Mouse (Mus musculus) neural tube, embryonic 12.5 days (tissue): ENCODE measurements around the gene Zfp991. TPM values are rescaled to one million over a fixed set of nuclear protein-coding genes. Genes with fewer than 3 reads are reported as not detected.
A peak's percentile ranks its signal among the peaks of the same experiment; 100 is the strongest.
"Not testable (repeated sequence)": the region's sequence is repeated elsewhere in the genome, so short reads cannot be mapped to it uniquely, and the experiment has no call there.

Source experiments
- ATAC-seq: fragments of 200-750 bp; cut with Nextera tagmentation; 2 replicates; pipeline ENCODE4 v1.8.0; 2017; ENCODE audit warnings: low read depth, mild to moderate bottlenecking, moderate TSS enrichment, moderate library complexity; ENCODE audit not compliant: low FRiP score
- H3K27ac ChIP-seq: fragments of 300-500 bp; sonication (generic); 2 replicates; pipeline ENCODE4 v1.5.1; 2016
- H3K27me3 ChIP-seq: fragments of 300-500 bp; sonication (generic); replicated peaks from 2 replicates; pipeline ENCODE4 v1.6.1; 2016; ENCODE audit warnings: mild to moderate bottlenecking
- H3K36me3 ChIP-seq: fragments of 300-500 bp; sonication (generic); 2 replicates; pipeline ENCODE4 v1.6.1; 2016; ENCODE audit warnings: mild to moderate bottlenecking
- H3K4me1 ChIP-seq: fragments of 300-500 bp; sonication (generic); 2 replicates; pipeline ENCODE4 v1.6.1; 2016
- H3K4me2 ChIP-seq: fragments of 300-500 bp; sonication (generic); replicated peaks from 2 replicates; pipeline ENCODE4 v1.6.1; 2016; ENCODE audit warnings: mild to moderate bottlenecking
- H3K4me3 ChIP-seq: fragments of 300-500 bp; sonication (generic); 2 replicates; pipeline ENCODE4 v1.5.1; 2016
- H3K9ac ChIP-seq: fragments of 300-500 bp; sonication (generic); 2 replicates; pipeline ENCODE4 v1.6.1; 2016; ENCODE audit warnings: mild to moderate bottlenecking
- H3K9me3 ChIP-seq: fragments of 300-500 bp; sonication (generic); 2 replicates; pipeline ENCODE4 v1.6.1; 2016; ENCODE audit warnings: mild to moderate bottlenecking
- WGBS: fragments of 180-500 bp; shearing (Covaris S2); methylation state at CpG from one replicate; pipeline ENCODE4 v1.1.7; 2016; 5-methylcytosine and 5-hydroxymethylcytosine counted together
- polyA plus RNA-seq: library from polyadenylated mRNA; unstranded; fragments of >200 nt; fragmentation: Nextera tagmentation; extraction: Ambion mirVana; gene quantifications from 2 replicates; pipeline ENCODE4 v1.2.1, GENCODE M21; 2016

Zfp991 gene
- polyA plus RNA-seq, 1 experiment from 2014 or later: 5.6 TPM

DNA sequence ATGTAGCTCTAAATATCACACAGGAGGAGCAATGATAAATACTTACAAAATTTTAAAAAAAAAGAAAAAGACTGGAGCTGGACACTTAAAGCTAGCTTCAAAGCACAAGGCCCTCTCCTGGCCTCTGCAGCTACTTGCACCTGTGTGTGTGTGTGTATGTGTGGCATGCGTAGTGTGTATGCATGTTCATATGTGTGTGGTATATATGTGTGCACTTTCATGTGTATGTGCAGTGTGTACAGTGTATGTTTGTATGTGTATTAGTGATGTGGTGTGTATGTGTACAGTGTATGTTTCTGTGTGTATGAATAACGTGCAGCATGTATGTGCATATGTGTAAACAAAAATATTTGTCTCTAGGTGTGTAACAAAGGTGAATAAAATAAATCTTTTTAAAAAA is 65.4 kb downstream of the Zfp991 start:
- H3K4me2 ChIP-seq, H3K4me3 ChIP-seq, H3K4me1 ChIP-seq, H3K9me3 ChIP-seq, H3K36me3 ChIP-seq, H3K27ac ChIP-seq, H3K27me3 ChIP-seq, H3K9ac ChIP-seq: not testable (repeated sequence)
- ATAC-seq: peak; percentile 56; the same call in 1 of the 2 replicates
- 88% methylated on average over 2 of the region's 2 CpGs for WGBS

DNA sequence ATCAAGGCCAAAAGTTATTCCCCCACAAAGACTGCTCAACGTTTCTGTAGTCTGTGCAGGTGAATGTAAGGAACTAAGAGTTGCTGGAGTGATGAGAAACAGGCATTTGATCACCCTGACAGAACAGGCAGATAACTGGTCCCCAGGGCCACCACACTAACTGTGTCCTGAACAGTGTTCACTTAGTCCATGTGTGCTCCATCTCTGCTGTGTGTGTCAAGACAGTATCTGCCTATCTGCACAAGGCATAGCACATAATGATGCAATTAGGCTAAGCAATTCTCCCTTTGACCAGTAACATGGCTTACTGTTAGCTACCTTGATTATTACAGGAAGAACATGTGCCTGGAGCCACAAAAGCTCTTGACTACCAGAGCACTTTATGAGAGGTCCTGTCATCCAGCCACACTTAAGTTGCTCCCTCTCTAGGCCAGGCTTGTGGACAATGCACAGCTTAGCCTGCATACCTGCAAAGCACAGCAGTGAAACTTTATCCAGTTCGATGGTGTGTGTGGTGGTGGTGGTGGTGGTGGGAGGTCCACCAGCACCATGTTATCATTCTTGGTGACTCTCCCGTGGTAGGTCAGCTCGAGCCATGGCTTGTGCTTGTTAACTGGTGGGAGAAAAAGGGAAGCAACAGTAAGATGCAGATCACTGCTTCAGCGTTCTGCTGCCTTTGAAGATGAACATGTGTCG is 67.4 kb downstream of the Zfp991 start:
- H3K36me3 ChIP-seq, H3K4me3 ChIP-seq, H3K27me3 ChIP-seq, H3K9ac ChIP-seq, H3K4me2 ChIP-seq, ATAC-seq, H3K9me3 ChIP-seq, H3K4me1 ChIP-seq, H3K27ac ChIP-seq: not testable (repeated sequence)
- WGBS: 72% methylated on average over 6 of the region's 6 CpGs

DNA sequence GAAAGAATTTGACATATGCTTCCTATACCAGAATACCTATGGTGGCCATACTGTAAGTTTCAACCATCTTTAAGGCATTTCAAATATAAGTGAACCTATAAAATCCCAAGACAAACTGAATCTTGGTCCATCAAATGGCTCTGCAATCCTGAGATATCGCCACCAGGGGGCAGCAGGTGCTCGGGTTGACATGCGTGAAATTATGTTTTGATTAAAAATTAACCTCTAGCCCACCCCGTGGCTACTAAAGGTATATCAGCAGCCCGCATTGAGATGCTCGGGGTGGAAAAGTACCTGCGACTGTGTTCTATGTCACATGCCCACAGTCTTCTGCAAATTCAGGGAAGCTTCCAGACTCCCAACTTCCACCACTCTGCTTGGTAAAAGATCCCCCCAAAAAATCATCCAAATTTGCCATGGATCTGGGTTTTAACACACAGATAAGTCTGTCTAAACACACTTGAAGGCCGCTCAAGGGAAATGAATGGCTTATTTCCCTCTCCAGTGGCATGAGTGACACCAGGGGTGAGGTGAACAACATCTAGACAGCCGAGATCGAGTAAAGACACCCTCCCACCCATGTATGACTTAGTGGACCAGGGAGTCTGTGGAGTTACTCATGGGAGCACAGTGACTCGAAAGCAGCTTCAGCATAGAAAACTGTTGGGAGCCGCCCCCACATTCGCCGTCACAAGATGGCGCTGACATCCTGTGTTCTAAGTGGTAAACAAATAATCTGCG is 70.3 kb downstream of the Zfp991 start:
- ATAC-seq, H3K4me3 ChIP-seq, H3K4me1 ChIP-seq, H3K4me2 ChIP-seq, H3K9ac ChIP-seq, H3K27ac ChIP-seq, H3K36me3 ChIP-seq, H3K27me3 ChIP-seq, H3K9me3 ChIP-seq: not testable (repeated sequence)
- 84% methylated on average over 13 of the region's 16 CpGs for WGBS

DNA sequence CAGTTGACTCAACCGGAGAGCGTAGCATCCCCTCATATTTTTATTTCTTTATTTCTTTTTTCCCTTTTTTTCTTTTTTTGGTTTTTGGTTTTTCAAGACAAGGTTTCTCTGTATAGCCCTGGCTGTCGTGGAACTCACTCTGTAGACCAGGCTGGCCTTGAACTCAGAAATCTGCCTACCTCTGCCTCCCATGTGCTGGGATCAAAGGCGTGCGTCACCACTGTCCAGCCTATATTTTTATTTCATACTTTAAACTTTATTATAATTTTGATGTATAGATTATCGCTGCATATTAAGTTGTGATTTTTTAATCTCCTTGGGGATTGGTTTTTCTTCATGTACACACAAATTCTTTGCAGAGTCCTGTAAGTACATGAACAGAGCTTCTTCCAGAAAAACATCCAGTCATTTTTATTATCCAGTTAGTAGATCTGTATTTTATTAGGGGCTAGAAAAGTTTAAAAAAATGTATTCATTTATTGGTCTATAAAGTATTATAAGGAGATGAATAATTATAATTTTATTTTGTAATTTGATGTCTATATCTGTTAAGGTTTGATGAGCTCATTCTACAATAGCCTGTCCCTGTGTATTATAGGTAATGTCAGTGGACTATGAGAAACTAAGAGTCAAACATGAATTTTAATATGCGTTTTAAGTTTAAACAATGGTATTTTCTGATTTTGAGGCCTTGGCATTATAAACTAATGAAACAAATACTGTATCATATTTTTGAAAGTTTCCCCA is 80.5 kb downstream of the Zfp991 start:
- H3K9ac ChIP-seq, H3K27ac ChIP-seq, H3K4me3 ChIP-seq, H3K4me2 ChIP-seq, H3K9me3 ChIP-seq, H3K27me3 ChIP-seq, H3K4me1 ChIP-seq, H3K36me3 ChIP-seq: not testable (repeated sequence)
- 87% methylated on average over 3 of the region's 7 CpGs for WGBS
- peak; percentile 17; the same call in 1 of the 2 replicates for ATAC-seq

DNA sequence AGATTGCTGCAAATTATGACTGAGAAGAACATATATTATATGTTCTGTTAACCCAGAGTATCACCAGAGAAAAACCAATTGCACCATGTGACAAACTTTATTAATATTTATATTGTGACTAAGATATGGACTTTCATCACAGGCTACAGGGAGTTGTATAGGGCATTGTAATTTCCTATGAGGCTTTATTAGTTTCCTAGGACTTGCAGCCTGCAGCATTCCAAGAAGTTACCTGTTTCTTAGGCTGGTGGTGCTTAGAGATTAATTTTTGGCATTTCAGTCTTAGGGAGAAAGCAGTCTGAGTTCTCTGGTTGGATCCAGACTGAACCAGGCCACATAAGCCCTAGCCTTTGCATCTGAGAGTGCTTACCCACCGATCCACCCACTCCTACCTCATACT is 82.4 kb downstream of the Zfp991 start:
- H3K27ac ChIP-seq, ATAC-seq, H3K4me3 ChIP-seq, H3K4me2 ChIP-seq, H3K27me3 ChIP-seq, H3K36me3 ChIP-seq, H3K9me3 ChIP-seq, H3K4me1 ChIP-seq, H3K9ac ChIP-seq: not testable (repeated sequence)
- no CpG with 5 or more reads among the region's 1 CpGs for WGBS

DNA sequence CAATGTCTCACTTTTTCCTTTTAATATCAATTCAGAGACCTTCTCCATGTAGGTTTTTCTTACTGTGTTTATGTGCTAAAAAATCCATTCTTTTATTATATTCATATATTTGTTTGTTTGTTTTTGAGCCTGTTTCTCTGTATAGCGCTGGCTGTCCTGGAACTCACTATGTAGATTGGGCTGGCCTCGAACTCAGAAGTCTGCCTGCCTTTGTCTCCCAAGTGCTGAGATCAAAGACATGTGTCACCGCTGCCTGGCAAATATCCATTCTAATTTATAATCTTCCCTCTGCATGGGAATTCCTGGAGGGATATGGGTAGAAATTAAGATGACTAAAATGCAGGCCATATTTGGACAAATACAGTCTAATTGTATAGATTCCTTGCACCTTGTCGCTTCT is 85.8 kb downstream of the Zfp991 start:
- H3K36me3 ChIP-seq, H3K4me1 ChIP-seq, H3K9ac ChIP-seq, ATAC-seq, H3K4me2 ChIP-seq, H3K4me3 ChIP-seq, H3K27ac ChIP-seq, H3K27me3 ChIP-seq: not testable (repeated sequence)
- H3K9me3 ChIP-seq: peaks cover 15% of the 10 kb centered on the region
- 76% methylated on average over 3 of the region's 4 CpGs for WGBS

DNA sequence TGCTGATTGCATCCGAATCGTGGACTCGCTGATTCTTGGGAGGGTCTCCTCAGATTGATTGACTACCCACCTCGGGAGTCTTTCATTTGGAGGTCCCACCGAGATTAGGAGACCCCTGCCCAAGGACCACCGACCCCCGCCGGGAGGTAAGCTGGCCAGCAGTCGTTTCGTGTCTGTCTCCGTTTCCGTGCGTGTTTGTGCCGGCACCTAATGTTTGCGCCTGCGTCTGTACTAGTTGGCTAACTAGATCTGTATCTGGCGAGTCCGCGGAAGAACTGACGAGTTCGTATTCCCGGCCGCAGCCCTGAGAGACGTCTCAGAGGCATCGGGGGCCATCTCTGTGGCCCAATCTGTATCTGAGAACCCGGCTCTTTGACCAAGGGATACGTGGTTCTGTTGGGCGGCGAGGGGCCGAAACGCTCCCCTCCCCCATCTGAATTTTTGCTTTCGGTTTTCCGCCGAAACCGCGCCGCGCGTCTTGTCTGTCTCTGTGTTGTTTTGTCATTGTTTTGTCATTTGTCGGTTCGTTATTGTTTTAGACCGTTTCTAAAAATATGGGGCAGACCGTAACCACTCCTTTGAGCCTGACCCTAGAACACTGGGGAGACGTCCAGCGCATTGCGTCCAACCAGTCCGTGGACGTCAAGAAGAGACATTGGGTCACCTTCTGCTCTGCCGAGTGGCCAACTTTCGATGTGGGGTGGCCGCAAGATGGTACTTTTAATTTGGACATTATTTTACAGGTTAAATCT is 87.7 kb downstream of the Zfp991 start:
- H3K27me3 ChIP-seq, H3K9ac ChIP-seq, H3K36me3 ChIP-seq, H3K4me1 ChIP-seq, ATAC-seq, H3K27ac ChIP-seq: not testable (repeated sequence)
- H3K4me3 ChIP-seq: peak overlapping the region; percentile 30
- 68% methylated on average over 51 of the region's 51 CpGs for WGBS
- H3K4me2 ChIP-seq: peak overlapping the region; percentile 27
- H3K9me3 ChIP-seq: peaks cover 20% of the 10 kb centered on the region

DNA sequence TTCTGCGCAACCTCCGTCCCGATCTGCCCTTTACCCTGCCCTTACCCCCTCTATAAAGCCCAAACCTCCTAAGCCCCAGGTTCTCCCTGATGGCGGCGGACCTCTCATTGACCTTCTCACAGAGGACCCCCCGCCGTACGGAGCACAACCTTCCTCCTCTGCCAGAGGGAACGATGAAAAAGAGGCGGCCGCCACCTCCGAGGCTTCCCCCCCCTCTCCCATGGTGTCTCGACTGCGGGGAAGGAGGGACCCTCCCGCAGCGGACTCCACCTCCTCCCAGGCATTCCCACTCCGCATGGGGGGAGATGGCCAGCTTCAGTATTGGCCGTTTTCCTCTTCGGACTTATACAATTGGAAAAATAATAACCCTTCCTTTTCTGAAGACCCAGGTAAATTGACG is 88.4 kb downstream of the Zfp991 start:
- not testable (repeated sequence) for H3K4me2 ChIP-seq, ATAC-seq

DNA sequence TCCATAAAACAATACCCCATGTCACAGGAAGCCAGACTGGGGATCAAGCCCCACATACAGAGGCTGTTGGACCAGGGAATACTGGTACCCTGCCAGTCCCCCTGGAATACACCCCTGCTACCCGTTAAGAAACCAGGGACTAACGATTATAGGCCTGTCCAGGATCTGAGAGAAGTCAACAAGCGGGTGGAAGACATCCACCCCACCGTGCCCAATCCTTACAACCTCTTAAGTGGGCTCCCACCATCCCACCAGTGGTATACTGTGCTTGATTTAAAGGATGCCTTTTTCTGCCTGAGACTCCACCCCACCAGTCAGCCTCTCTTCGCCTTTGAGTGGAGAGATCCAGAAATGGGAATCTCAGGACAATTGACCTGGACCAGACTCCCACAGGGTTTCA is 90.2 kb downstream of the Zfp991 start:
- WGBS: 89% methylated on average over 5 of the region's 5 CpGs
- H3K4me1 ChIP-seq, H3K27ac ChIP-seq, H3K9ac ChIP-seq, ATAC-seq, H3K27me3 ChIP-seq, H3K36me3 ChIP-seq, H3K4me3 ChIP-seq, H3K4me2 ChIP-seq: not testable (repeated sequence)
- peaks cover 33% of the 10 kb centered on the region for H3K9me3 ChIP-seq

More for the DNA sequence above, 88.4 kb downstream of the Zfp991 start:
- peaks cover 25% of the 10 kb centered on the region for H3K9me3 ChIP-seq
- 73% methylated on average over 17 of the region's 20 CpGs for WGBS
- H3K36me3 ChIP-seq, H3K4me1 ChIP-seq, H3K4me3 ChIP-seq, H3K9ac ChIP-seq, H3K27me3 ChIP-seq, H3K27ac ChIP-seq: not testable (repeated sequence)

DNA sequence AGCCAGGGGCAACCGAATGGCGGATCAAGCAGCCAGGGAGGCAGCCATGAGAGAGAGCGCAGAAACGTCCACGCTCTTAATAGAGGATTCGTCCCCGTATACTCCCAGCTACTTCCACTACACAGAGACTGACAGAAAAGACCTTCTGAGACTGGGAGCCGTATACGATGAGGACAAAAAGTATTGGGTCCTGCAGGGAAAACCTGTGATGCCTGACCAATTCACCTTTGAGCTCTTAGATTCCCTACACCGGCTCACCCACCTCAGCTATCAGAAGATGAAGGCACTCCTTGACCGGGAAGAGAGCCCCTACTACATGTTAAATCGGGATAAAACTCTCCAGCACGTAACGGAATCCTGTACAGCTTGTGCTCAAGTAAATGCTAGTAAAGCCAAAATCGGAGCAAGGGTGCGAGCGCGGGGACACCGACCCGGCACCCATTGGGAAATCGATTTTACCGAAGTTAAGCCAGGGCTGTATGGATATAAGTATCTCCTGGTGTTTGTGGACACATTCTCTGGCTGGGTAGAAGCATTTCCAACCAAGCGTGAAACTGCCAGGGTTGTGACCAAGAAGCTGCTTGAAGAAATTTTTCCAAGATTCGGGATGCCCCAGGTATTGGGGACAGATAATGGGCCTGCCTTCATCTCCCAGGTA is 92.1 kb downstream of the Zfp991 start:
- ATAC-seq, H3K27ac ChIP-seq, H3K4me2 ChIP-seq, H3K4me3 ChIP-seq, H3K27me3 ChIP-seq, H3K36me3 ChIP-seq, H3K4me1 ChIP-seq, H3K9ac ChIP-seq: not testable (repeated sequence)
- WGBS: 93% methylated on average over 24 of the region's 24 CpGs
- H3K9me3 ChIP-seq: peaks cover 33% of the 10 kb centered on the region

DNA sequence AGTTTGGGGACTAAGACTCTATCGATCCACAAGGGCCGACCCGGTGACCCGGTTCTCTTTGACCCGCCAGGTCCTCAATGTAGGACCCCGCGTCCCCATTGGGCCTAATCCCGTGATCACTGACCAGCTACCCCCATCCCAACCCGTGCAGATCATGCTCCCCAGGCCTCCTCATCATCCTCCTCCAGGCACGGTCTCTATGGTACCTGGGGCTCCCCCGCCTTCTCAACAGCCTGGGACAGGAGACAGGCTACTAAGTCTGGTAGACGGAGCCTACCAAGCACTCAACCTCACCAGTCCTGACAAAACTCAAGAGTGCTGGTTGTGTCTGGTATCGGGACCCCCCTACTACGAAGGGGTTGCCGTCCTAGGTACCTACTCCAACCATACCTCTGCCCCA is 93.8 kb downstream of the Zfp991 start:
- H3K27ac ChIP-seq, H3K4me3 ChIP-seq, H3K4me1 ChIP-seq, H3K36me3 ChIP-seq, H3K4me2 ChIP-seq, ATAC-seq, H3K27me3 ChIP-seq, H3K9ac ChIP-seq: not testable (repeated sequence)
- H3K9me3 ChIP-seq: peaks cover 26% of the 10 kb centered on the region
- WGBS: 89% methylated on average over 10 of the region's 15 CpGs
